Mouse (Mus musculus) layer of hippocampus, adult 8-10 months (tissue): Measurements from ENCODE around the gene Apbb1. TPM values are rescaled to one million over a fixed set of nuclear protein-coding genes. Genes with fewer than 3 reads are reported as not detected.

Source experiments
- DNase-seq, 2 experiments: peaks; one replicate each; pipeline ENCODE4 v3.0.0; 2022; ENCODE audit warnings: low spot score in 2 of 2
- total RNA-seq, 4 experiments: library from RNA; stranded (reverse); gene quantifications; 2 replicates each; pipeline ENCODE4 v1.2.4; 2022

The Apbb1 gene
- total RNA-seq, 4 experiments from 2014 or later: 351 to 364 (median 362) TPM

DNA sequence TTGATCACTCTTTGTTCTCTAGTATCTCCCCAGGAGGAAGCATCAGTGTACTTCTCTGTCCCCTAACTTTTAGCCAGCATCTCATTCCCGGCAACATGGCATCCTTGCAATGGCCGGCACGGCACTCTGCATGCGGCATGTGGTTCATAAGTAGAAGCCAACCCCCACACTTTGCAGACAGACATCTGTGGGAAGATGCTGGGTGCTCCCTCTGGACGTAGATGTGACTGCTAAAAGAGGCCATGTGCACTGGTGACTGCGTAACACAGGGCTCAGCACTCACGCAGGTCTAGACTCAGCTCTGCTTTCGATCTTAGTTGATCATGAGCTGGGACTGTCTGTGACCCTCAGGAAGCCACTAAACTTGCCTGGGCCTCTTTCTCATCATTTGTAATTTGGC lies 8.5 kb downstream of the Apbb1 start:
- no peak for DNase-seq

DNA sequence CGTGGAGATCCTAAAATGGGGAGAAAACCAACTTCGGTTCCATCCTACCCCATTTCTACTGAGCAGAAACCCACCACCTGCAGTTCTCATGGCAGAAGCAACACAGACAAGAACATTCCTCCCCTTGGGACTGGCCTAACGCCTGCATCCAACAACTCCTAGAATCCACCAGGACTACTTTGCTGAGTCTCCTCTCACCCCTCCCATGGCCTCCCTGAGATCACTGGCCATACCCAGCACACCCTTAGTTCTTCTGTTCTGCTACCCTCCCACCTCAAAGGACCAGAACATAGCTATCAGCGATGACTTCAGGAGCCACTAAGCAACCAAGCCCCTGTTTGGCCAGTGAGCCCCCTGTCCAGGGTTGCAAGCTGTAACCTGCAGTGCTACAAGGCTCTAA lies 10.7 kb downstream of the Apbb1 start:
- no peak for DNase-seq

DNA sequence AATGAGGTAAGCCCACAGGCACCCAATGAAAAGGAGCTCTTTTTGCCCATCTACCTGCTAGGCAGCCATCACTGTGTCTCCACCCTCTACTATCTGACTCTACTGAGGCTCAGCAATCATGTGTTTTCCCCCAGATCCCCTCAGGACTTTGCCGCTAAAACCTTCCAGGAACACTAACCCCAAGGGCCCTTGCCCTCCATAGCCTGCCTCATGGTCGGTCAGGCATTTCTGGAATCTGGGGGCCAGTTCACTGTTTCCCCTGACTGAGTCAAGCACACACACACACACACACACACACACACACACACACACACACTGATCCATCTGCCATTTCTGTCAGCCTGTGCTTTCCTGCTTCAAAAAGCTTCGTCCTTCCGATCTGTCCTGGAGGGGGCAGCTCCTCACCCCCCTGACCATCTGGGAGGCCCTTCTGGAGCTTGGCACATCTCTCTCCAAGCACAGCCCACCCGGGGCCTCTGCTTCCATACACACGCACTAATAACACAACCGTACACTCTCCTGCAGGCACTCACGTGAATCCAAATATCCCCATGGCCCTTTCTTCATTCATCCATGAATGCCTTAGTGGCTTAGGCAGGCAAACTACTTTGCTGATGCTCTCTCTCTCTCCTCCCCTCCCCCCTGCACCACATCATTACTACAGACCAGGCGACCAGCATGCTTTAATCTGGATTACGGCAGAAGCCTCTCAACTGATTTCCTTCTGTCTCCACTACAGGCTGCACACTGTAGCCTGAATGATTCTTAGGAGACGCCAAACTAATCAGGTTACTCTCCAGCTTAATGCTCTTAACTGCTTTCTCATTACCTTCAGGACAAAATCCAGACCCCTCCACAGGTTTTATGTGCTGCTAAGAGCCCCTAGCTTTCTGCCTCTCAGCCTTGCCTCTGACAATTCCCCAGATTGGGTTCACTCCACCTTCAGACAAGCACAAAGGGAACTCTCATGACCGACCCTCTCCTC lies 11.6 kb downstream of the Apbb1 start:
- peak in 1 of 2 experiments; percentile 26 for DNase-seq

DNA sequence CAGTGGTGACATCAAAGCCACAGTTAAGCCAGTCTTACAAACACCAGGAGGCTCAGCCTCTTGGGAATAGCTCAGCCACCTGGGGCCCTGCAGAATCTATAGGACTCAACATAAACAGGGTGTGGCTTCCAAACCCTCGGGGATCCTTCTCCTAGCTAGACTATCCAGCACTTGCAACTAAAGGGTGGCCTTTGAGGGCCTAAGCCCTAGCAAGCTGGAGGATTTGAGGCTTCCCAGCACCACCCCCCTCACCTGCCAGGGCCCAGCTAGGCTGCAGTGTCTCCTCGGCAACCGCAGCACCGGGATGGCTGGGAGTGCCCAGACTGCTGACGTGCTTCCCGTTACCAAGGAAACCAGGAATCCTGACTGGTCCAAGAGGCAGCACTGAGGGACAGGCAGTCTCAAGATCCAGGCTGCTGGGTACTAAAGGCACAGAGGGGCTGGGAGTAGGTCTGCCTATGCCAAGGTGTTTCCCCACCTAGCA lies 12.4 kb downstream of the Apbb1 start:
- DNase-seq: peak; percentile 84 to 86

DNA sequence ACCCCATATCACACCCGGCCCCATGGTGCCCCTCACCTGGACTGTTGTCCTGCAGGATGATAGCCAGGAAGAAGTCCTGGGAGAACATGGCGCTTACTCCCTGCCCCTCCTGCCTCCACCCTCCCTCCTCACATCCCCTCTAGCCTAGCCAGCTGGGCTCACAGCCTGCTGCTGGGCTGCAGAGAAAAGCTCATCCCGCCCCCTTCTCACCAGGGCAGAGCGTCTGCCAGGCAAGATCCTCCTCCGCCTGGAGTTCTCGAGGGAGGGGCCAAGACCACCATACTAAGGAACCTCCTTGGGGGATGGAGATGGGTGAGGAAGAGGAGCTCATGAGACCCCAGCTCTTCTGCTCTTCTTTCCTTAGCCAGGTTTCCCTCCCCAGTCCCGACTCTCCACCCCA lies 12.9 kb downstream of the Apbb1 start:
- peak in 1 of 2 experiments; percentile 75 for DNase-seq

DNA sequence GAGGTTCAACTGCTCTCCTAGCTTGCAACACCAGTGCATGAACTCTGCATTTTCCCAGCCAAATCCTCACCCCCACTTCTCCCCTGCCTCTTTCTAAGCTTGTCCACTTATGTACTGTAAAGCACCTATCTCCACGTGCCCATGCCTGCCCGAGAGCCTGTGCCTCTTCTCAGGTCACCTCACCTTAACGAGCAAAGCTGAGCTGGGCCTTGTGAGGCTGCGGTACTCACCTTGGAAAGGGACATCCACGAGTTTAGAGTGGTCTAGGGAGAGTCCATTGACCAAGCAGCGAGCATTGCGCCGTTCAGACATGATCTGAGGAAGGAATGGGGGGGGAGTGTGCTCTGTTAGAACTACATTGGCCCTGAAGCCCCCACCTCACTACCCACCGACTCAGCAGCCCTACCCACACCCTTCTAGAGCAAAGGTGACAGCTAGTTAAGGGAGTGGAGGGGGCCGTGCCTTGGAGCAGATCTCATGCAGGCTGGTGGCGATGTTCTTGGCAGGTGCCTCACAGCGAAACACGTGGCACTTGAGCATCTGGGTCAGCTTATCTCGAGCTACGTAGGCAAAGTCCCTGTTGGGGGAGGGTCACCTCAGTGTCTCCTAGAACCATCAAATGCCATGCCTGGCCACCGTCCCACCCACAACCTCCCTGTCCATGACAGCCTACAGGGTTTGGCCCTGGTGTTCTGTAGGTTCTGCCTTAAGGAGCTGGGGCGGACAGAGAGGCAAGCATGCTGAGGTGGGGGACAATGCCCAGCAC lies 16.2 kb downstream of the Apbb1 start:
- DNase-seq: no peak

DNA sequence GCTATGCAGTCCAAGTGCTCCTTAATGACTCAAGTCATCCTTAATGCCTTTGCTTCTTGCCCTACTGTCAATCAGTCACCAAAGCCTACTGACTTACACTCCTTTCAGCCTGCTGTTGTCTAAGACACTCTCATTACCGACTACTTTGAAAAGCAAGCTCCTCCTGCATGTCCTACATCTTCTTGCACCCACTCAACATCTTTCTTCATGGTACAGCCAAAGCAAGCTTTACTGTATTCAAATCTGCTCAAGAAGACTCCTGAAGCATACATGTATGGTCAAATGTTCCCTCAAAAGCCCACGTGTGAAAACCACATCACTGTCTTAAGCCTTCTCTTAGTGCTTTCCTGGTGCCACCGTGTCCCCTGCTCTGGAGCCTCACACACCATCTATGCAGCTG lies 18.1 kb downstream of the Apbb1 start:
- DNase-seq: no peak

DNA sequence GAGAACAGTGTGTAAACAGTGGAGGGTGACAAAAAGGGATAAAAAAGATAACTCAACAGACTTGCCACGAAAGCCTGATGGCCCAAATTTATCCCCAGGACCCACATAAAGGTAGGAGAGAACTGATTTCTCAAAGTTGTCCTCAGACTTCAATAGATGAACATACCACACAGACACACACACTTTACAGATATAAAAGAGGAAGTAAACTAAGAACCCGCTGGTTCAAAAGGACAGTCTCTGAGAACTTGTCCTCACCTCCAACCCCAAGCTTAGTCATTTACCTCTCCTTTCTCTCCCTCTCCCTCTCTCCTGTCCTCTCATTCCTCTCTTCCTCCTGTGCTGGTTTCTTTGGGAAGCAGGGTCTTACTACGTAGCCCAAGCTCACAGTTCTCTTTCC lies 19.1 kb downstream of the Apbb1 start:
- no peak for DNase-seq

DNA sequence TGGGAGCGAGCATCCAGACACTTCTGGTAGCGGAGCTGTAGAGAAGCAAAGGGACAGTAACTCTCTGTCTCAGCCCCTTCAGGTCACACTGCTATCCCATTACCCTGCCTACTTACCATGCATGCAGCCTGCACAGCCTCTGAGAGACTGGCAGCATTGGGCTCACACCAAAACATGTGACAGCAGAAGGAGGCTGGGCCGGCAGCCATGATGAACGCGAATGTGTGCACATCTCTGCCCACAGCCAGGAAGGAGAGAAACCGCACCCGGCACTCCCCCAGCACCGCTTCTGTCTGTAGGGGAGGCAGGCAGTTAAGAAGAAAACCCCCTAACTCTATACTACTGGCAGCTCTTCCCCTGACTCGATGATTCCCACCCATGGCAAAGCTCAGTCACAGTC lies 22.4 kb downstream of the Apbb1 start:
- peak in 1 of 2 experiments; percentile 56 for DNase-seq

DNA sequence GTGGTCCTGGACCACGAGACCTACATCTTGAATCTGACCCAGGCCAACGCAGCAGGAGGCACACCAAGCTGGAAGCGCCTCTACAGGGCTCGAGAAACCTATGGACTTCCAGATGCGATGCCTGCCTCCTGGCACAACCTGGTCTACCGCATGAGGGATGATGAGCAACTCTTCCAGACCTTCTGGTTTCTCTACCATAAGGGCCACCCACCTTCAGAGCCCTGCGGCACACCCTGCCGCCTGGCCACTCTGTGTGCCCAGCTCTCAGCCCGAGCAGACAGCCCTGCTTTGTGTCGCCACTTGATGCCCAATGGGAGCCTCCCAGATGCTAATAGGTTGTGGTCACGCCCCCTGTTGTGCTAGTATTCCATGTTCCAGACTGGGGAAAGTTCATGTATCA lies 23.8 kb downstream of the Apbb1 start:
- DNase-seq: no peak

DNA sequence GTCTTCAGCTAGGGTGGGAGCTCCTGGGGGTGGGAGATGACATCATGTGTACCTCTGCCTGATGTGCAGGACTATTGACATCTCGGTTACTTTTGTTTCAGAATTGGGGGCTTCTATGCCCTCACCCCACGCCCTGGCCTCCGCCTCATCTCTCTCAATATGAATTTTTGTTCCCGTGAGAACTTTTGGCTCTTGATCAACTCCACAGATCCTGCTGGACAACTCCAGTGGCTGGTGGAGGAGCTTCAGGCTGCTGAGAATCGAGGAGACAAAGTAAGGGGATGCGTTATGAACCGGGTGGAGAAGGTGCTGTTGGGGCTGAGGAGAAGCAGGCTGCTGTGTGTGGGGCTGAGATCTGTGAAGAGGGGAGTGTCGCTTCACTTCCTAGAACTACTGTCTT lies 25.0 kb downstream of the Apbb1 start:
- DNase-seq: no peak

DNA sequence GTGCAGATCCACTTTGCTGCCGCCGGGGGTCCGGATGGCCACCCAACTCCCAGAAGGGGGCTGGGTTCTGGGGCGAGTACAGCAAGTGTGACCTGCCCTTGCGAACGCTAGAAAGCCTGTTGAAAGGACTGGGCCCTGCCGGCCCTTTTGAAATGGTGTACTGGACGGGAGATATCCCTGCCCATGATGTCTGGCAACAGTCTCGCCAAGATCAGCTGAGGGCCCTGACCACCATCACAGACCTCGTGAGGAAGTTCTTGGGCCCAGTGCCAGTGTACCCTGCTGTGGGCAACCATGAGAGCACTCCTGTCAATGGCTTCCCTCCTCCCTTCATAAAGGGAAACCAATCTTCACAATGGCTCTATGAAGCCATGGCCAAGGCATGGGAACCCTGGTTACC lies 25.9 kb downstream of the Apbb1 start:
- no peak for DNase-seq

DNA sequence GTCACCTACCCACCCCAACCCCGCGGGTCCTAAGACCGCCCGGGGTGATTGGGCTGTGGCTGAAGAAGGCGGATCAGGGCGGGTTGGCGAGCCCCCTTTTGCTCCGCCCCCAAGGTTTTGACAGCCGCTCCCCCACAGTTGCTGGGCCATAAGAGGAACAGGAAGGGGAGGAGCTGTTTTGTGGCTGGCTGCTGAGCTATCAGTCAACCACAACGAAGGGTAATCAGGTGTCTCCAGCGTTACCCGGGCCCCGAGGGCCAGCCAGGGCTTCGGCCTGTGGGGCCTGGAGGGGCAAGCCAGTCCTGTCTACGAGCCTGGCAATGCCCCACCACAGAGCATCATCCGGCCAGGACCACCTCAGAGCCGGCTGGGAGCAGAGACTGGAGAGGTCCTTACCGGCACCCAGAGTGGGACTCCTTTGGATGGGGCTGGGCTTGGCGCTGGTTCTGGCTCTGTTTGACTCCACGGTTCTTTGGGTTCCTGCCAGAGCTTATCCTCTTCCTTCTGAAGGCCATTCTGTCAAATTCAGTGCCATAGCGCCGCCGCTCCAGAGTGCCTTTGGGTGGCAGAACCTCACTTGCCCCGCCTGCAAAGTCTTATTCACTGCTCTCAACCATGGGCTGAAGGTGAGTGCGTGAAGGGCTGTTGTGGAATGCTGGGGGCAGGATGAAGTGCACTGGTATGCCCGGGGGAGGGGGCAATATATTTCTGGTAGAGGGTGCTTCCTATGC lies 27.1 kb downstream of the Apbb1 start, which contains the start of gene Smpd1:
Smpd1 (plus strand) TSS at position 149 of the 731 bp plus-strand sequence.
- peak; percentile 89 to 92 for DNase-seq

DNA sequence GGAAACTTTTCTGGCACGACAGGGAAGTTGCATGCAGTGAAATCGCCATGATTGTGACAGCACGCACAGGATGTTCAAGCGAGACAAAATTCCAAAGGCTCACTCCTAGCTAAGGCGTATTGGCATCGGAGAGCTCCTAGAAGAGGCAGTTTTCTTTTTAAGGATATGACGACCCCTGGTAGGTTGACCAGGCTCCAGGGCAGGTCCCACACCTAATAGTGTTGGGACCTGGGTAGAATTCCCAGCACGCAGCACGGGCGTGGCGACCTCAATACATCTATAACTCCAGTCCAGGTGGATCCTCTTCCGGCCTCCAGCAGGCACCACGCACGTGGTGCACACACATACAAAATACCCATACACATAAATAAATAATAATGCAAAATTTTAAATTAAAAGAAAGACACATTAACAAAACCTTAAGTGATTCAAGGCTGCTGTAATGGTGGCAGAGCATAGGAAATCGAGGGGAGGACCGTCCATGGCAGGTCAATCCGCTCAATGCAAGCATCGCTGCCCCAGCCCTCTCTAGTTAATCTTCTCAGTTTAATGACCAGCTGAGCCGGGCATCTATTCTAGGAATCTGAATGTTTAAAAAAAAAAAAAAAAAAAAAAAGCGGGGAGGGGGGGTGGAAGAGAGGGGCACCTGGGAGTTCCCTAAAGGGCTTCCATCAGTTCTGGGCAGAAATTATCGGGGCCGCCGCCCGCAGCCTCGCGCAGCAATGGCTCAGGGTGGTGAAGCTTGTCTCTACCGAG lies 27.8 kb downstream of the Apbb1 start:
- DNase-seq: no peak

DNA sequence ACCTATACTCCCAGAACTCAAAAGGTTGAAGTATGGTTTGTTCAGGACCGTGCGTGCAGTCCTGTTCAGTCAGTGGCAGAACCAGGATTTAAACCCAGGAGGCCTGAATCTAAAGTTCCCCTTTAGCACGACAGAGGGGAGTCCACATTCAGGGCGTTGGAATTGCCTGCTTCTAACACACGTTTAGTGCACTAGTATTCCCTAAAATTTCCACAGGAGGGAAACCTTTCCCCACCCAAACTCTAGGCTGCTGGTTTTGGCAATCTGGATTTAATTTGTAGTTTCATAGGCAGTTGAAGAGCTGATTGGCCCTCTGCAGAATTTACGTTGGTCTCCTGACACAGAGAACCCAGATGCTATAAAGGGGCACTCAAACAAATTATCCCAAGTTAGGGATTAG lies 32.4 kb downstream of the Apbb1 start:
- no peak for DNase-seq

DNA sequence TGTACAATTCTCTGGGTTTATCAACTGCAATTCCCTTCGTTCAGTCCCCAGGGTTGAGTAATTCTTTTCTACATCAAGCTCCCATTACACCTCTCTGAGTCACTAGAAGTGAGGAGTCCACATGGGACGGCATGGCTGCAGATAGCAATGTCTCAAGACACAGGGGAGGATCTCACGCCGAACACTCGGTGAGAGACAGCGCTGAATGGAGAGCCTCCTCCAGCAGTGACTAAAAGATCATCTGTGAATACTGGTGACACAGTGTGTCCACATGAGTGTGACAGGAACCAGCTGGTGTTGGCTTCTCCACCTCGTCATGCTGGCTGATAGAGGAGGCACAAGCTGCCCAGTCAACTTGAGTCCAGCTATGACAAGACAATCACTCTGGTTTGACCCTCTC lies 33.5 kb downstream of the Apbb1 start:
- DNase-seq: no peak

DNA sequence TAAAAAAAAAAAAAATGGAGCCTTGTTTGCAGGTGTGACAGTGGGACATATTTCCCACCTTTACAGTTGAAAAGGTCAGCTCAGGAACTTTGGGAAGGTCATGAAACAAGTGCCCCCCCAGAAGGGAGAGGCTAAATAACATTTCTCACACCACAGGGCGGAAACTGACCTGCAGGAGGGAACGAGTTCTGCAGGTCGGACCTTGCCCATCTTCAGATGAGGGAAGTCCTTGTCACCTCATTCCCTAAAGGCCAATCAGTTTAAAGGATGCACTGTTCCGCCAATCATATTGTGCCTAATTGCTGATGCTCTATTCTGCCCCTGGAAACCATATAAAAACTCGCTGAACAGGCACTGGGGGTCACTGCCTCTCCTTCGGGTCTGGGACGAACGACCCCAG lies 35.5 kb downstream of the Apbb1 start:
- no peak for DNase-seq

DNA sequence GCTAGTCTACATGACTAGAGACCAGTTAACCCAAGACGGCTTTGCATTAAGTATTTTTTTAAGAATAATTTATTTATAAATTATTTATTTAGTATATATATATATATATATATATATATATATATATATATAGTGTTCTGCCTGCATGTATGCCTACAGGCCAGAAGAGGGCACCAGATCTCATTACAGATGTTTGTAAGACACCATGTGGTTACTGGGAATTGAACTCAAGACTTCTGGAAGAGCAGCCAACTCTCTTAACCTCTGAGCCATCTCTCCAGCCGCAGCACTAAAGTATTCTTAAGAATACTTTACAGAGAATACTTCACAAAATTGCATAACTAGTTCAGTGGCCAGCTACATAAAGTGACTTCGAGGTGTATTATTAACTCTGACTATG lies 47.3 kb downstream of the Apbb1 start:
- no peak for DNase-seq

DNA sequence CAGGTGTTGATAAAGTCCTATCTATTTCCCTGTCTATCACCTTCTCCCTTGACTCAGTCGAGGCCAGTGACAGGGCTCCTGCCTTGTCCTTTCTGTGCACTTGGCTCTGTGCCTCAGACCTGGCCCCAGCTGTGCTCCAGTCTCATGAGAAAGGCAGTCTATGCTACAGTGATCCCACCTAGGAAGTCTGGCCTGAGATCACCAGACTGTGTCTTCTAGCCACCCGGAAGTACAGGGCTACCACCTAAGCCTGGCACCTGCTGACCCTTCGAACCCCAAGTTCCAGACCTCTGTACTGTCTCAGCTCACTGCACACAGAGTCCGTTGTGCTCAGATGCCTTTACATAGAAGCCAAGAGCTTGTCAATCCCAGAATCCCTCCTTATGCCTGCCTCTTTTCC lies 53.4 kb downstream of the Apbb1 start:
- no peak for DNase-seq

DNA sequence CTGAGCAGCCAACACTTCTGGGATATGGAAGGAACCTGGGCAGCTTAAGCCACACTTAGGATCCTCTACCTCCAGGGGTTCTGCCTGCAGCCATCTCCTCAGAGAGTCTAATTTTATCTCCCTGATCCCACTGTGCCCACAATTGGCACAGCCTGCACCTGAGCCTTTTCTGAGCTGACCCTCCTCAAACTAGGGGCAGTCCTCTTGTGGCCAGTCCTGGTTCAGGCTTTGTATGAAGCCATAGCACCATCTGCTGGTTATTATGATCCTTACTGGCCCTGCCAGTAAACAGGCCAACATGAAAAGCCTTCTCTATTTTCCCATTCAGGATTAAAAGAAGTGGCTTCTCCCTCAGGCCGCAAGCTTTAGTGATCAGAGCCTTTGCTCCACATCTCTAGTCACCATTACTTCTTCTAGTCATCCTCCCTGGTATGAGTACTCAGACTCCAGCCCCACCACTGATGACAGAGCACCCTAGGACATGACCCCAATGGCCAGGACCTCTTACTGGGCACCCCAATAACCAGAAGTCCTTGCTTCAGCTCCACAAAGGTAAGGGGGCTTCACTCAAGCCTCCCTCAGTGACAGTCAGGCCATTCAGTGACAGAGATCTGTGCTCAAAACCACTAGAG lies 54.0 kb downstream of the Apbb1 start:
- peak in 1 of 2 experiments; percentile 33 for DNase-seq
